Mouse (Mus musculus) lung, adult 2 months (tissue): ENCODE measurements around the gene Sstr3.

Experiments used
- CTCF ChIP-seq: fragments of 200-500 bp; IDR thresholded peaks from 2 replicates; pipeline ENCODE4 v1.5.1; 2011; ENCODE audit warnings: mild to moderate bottlenecking, low read length, control low read depth; ENCODE audit not compliant: insufficient read depth
- POLR2A ChIP-seq: fragments of 200-500 bp; IDR thresholded peaks from 2 replicates; pipeline ENCODE4 v1.6.1; 2011; ENCODE audit warnings: low read depth, mild to moderate bottlenecking, control low read depth, low read length, borderline replicate concordance; ENCODE audit errors: extremely low read depth

DNA sequence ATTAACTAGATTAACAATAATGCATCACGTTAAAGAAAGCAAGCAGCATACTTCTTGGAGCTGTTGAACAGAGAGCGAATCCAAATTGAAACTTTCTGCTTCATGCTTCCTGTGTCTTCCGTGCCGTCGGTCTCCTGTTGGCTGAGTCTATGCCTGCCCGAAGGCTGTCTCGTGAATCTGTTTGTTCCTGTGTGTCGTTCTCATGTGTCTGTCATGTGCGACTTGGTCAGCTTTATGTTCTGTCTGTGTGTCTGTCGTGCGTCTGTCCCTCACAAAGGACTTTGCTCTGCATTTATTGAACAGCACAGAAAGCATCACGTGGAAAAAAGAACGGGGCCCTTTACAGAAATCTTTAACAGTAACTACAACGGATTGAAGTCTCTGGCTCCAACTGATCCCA, 31.5 kb downstream of the Sstr3 start:
- no peak for TF ChIP-seq POLR2A
- TF ChIP-seq CTCF: no peak
